In genomic region chr5:72666428-72666827, GRCm38 (mm10) we compare ENCODE assay signal across 38 mouse cellular contexts. TPM values are rescaled to one million over a fixed set of nuclear protein-coding genes. Genes with fewer than 3 reads are reported as not detected.
DNase-seq lines count a peak whose midpoint lies in the region; ATAC-seq lines count a peak whose summit lies in the region.
"Had no signal": no experiment of that assay in that cellular context is flagged by ENCODE, and none has a peak within 500 bp of the region (broad histone marks: within the 10 kb centered on the region; RNA-seq: fewer than 3 reads in every experiment).

No protein-coding gene starts in this region.

- no peaks in the 10 kb centered on the region for H3K27me3 ChIP-seq in forebrain, embryonic 16.5 days (replicated peaks; ENCODE audit: control insufficient read depth, insufficient read depth, low read length)
- H3K27me3 ChIP-seq in forebrain, embryonic 14.5 days (replicated peaks; ENCODE audit: control insufficient read depth, insufficient read depth, low read length): no peaks in the 10 kb centered on the region
- H3K27me3 ChIP-seq in neural tube, embryonic 11.5 days (ENCODE audit: control insufficient read depth, insufficient read depth, low read length): no peaks in the 10 kb centered on the region
- H3K27me3 ChIP-seq in midbrain, embryonic 15.5 days (replicated peaks): no peaks in the 10 kb centered on the region
- H3K27me3 ChIP-seq in neural tube, embryonic 14.5 days (ENCODE audit: control insufficient read depth, insufficient read depth, low read length): no peaks in the 10 kb centered on the region
- H3K27me3 ChIP-seq: embryonic facial prominence, embryonic 15.5 days; forebrain, embryonic 12.5 days; limb, embryonic 15.5 days; liver, embryonic 13.5 days had no signal

- WGBS in forebrain, embryonic 16.5 days: 69% methylated on average over 7 of the region's 7 CpGs
- 62% methylated on average over 7 of the region's 7 CpGs for WGBS in forebrain, embryonic 14.5 days
- WGBS in neural tube, embryonic 11.5 days: 79% methylated on average over 7 of the region's 7 CpGs
- WGBS in midbrain, embryonic 15.5 days: 68% methylated on average over 7 of the region's 7 CpGs
- WGBS in neural tube, embryonic 14.5 days: 50% methylated on average over 7 of the region's 7 CpGs

- DNase-seq in forebrain, embryonic 14.5 days (ENCODE audit: low spot score): no peak
- no peak for DNase-seq in neural tube, embryonic 11.5 days (ENCODE audit: low spot score)
- no peak for DNase-seq in neural tube, embryonic 10.5 days (ENCODE audit: extremely low spot score, low spot score)
- DNase-seq in adrenal gland, postnatal 10 days: no peak
- DNase-seq in cerebellum, adult 9-11 months: no peak
- DNase-seq: adrenal gland, postnatal 25 days; cerebellum, adult 18-20 months; cerebellum, postnatal 14 days; gastrocnemius, postnatal 10 days; heart, postnatal 10 days; kidney, adult 9 months; kidney, postnatal 10 days; layer of hippocampus, adult 9-11 months; liver, embryonic 13.5 days; lung, adult 18-20 months; lung, postnatal 4 days; right cerebral cortex, adult 18-20 months; spleen, adult 18-20 months; thymus, adult 18-20 months; thymus, postnatal 25 days had no signal

- no peak overlapping the region for H3K4me2 ChIP-seq in forebrain, embryonic 16.5 days (ENCODE audit: low read length)
- H3K4me2 ChIP-seq in forebrain, embryonic 14.5 days (ENCODE audit: low read length): no peak overlapping the region
- H3K4me2 ChIP-seq in neural tube, embryonic 11.5 days (ENCODE audit: low read depth): no peak overlapping the region
- H3K4me2 ChIP-seq in midbrain, embryonic 15.5 days: no peak overlapping the region
- no peak overlapping the region for H3K4me2 ChIP-seq in neural tube, embryonic 14.5 days (ENCODE audit: low read depth, low read length)
- H3K4me2 ChIP-seq: embryonic facial prominence, embryonic 15.5 days; forebrain, embryonic 12.5 days; heart, embryonic 13.5 days; limb, embryonic 15.5 days; liver, embryonic 13.5 days had no signal

- peak; percentile 53; the same call in 1 of the 2 replicates for ATAC-seq in forebrain, embryonic 16.5 days
- ATAC-seq in forebrain, embryonic 14.5 days: no peak
- peak; percentile 35; the same call in 1 of the 2 replicates for ATAC-seq in neural tube, embryonic 11.5 days (ENCODE audit: insufficient read depth, low FRiP score, low TSS enrichment)
- peak; percentile 85 for ATAC-seq in midbrain, embryonic 15.5 days (replicated peaks)
- ATAC-seq in neural tube, embryonic 14.5 days (ENCODE audit: low read depth): peak; percentile 87
- ATAC-seq: intestine, postnatal 0 days; lung, postnatal 0 days had no signal

- no peak overlapping the region for H3K4me3 ChIP-seq in forebrain, embryonic 16.5 days (replicated peaks; ENCODE audit: low read length)
- no peak overlapping the region for H3K4me3 ChIP-seq in forebrain, embryonic 14.5 days (ENCODE audit: low read depth, low read length)
- no peak overlapping the region for H3K4me3 ChIP-seq in neural tube, embryonic 11.5 days (ENCODE audit: low read depth, low read length)
- H3K4me3 ChIP-seq in midbrain, embryonic 15.5 days: no peak overlapping the region
- no peak overlapping the region for H3K4me3 ChIP-seq in neural tube, embryonic 14.5 days (ENCODE audit: low read depth, low read length)
- H3K4me3 ChIP-seq: embryonic facial prominence, embryonic 10.5 days; embryonic facial prominence, embryonic 15.5 days; forebrain, embryonic 12.5 days; heart, embryonic 13.5 days; limb, embryonic 10.5 days; limb, embryonic 15.5 days; liver, embryonic 13.5 days; megakaryocyte, embryonic 14.5 days had no signal

- H3K36me3 ChIP-seq in forebrain, embryonic 16.5 days (ENCODE audit: control insufficient read depth, insufficient read depth): no peaks in the 10 kb centered on the region
- H3K36me3 ChIP-seq in forebrain, embryonic 14.5 days (ENCODE audit: control insufficient read depth, insufficient read depth, low read length): no peaks in the 10 kb centered on the region
- no peaks in the 10 kb centered on the region for H3K36me3 ChIP-seq in neural tube, embryonic 11.5 days (ENCODE audit: control insufficient read depth, insufficient read depth, low read length)
- no peaks in the 10 kb centered on the region for H3K36me3 ChIP-seq in midbrain, embryonic 15.5 days (replicated peaks)
- H3K36me3 ChIP-seq in neural tube, embryonic 14.5 days (ENCODE audit: control insufficient read depth, insufficient read depth, low read length): no peaks in the 10 kb centered on the region
- H3K36me3 ChIP-seq: embryonic facial prominence, embryonic 10.5 days; embryonic facial prominence, embryonic 15.5 days; forebrain, embryonic 12.5 days; G1E; heart, embryonic 13.5 days; limb, embryonic 10.5 days; limb, embryonic 15.5 days; liver, embryonic 13.5 days had no signal

- H3K27ac ChIP-seq in forebrain, embryonic 16.5 days (ENCODE audit: low read length): no peak overlapping the region
- H3K27ac ChIP-seq in forebrain, embryonic 14.5 days (ENCODE audit: low read depth, low read length): no peak overlapping the region
- H3K27ac ChIP-seq in neural tube, embryonic 11.5 days (ENCODE audit: low read depth, low read length): no peak overlapping the region
- H3K27ac ChIP-seq in midbrain, embryonic 15.5 days: no peak overlapping the region
- no peak overlapping the region for H3K27ac ChIP-seq in neural tube, embryonic 14.5 days (ENCODE audit: low read depth, low read length)
- H3K27ac ChIP-seq: embryonic facial prominence, embryonic 10.5 days; embryonic facial prominence, embryonic 15.5 days; forebrain, embryonic 12.5 days; heart, embryonic 13.5 days; limb, embryonic 10.5 days; limb, embryonic 15.5 days; liver, embryonic 13.5 days; stomach, postnatal 0 days had no signal

- no peak overlapping the region for H3K9ac ChIP-seq in forebrain, embryonic 16.5 days (replicated peaks; ENCODE audit: low read depth, low read length)
- no peak overlapping the region for H3K9ac ChIP-seq in forebrain, embryonic 14.5 days (ENCODE audit: low read length)
- no peak overlapping the region for H3K9ac ChIP-seq in neural tube, embryonic 11.5 days (ENCODE audit: low read length)
- H3K9ac ChIP-seq in midbrain, embryonic 15.5 days: no peak overlapping the region
- H3K9ac ChIP-seq in neural tube, embryonic 14.5 days (replicated peaks; ENCODE audit: low read depth, low read length): no peak overlapping the region
- H3K9ac ChIP-seq: embryonic facial prominence, embryonic 15.5 days; forebrain, embryonic 12.5 days; heart, embryonic 13.5 days; limb, embryonic 15.5 days; liver, embryonic 13.5 days had no signal

- no peaks in the 10 kb centered on the region for H3K9me3 ChIP-seq in forebrain, embryonic 16.5 days (ENCODE audit: control insufficient read depth, low read length)
- H3K9me3 ChIP-seq in forebrain, embryonic 14.5 days (replicated peaks; ENCODE audit: control insufficient read depth, low read length): no peaks in the 10 kb centered on the region
- no peaks in the 10 kb centered on the region for H3K9me3 ChIP-seq in neural tube, embryonic 11.5 days (ENCODE audit: control insufficient read depth, low read length)
- H3K9me3 ChIP-seq in midbrain, embryonic 15.5 days: no peaks in the 10 kb centered on the region
- no peaks in the 10 kb centered on the region for H3K9me3 ChIP-seq in neural tube, embryonic 14.5 days (ENCODE audit: control insufficient read depth, low read length)
- H3K9me3 ChIP-seq: embryonic facial prominence, embryonic 10.5 days; embryonic facial prominence, embryonic 15.5 days; forebrain, embryonic 12.5 days; G1E; heart, embryonic 13.5 days; limb, embryonic 10.5 days; limb, embryonic 15.5 days; liver, embryonic 13.5 days; megakaryocyte, embryonic 14.5 days had no signal

- H3K4me1 ChIP-seq in forebrain, embryonic 16.5 days (replicated peaks; ENCODE audit: control insufficient read depth, insufficient read depth, low read length): peaks cover 6% of the 10 kb centered on the region; the same call in 1 of the 2 replicates
- peaks cover 3% of the 10 kb centered on the region; the same call in 1 of the 2 replicates for H3K4me1 ChIP-seq in forebrain, embryonic 14.5 days (ENCODE audit: control insufficient read depth, insufficient read depth, low read length)
- no peaks in the 10 kb centered on the region for H3K4me1 ChIP-seq in neural tube, embryonic 11.5 days (ENCODE audit: control insufficient read depth, insufficient read depth, low read length)
- peaks cover 4% of the 10 kb centered on the region for H3K4me1 ChIP-seq in midbrain, embryonic 15.5 days
- H3K4me1 ChIP-seq in neural tube, embryonic 14.5 days (ENCODE audit: control insufficient read depth, insufficient read depth, low read length): no peaks in the 10 kb centered on the region
- H3K4me1 ChIP-seq: embryonic facial prominence, embryonic 10.5 days; embryonic facial prominence, embryonic 15.5 days; limb, embryonic 10.5 days; limb, embryonic 15.5 days; megakaryocyte, embryonic 14.5 days had no signal

RNA-seq across cellular contexts. Expression of gene Nipal1, which starts 18.8 kb away (rescaled TPM):
- polyA plus RNA-seq in forebrain, embryonic 16.5 days (2015; fragmentation: Nextera tagmentation; extraction: Ambion mirVana): 0.20 TPM in 1 of 2 replicates, not detected in the other
- 0.32 and 0.68 TPM in 2 replicates for polyA plus RNA-seq in forebrain, embryonic 14.5 days (2014; fragmentation: Nextera tagmentation; extraction: Ambion mirVana)
- polyA plus RNA-seq in neural tube, embryonic 11.5 days (2014; fragmentation: Nextera tagmentation; extraction: Ambion mirVana): 0.51 and 0.56 TPM in 2 replicates
- polyA plus RNA-seq in midbrain, embryonic 15.5 days (2015; fragmentation: Nextera tagmentation; extraction: Ambion mirVana): 0.93 and 1.6 TPM in 2 replicates
- polyA plus RNA-seq in neural tube, embryonic 14.5 days (2014; fragmentation: Nextera tagmentation; extraction: Ambion mirVana): 0.50 and 1.2 TPM in 2 replicates
- total RNA-seq in adrenal gland, postnatal 10 days (2021): 10 to 100 TPM in 1 of 2 experiments, 1 to 10 TPM in 1; 6.0 to 14.8 TPM
- total RNA-seq: heart, adult 8-10 months; heart, postnatal 10 days; left cerebral cortex, postnatal 10 days had no signal
- polyA plus RNA-seq: G1E had no signal

RNA-seq across cellular contexts. Expression of gene Cnga1, which starts 22.4 kb away (rescaled TPM):
- not detected in 2 replicates for polyA plus RNA-seq in forebrain, embryonic 16.5 days (2015; fragmentation: Nextera tagmentation; extraction: Ambion mirVana)
- not detected in 2 replicates for polyA plus RNA-seq in forebrain, embryonic 14.5 days (2014; fragmentation: Nextera tagmentation; extraction: Ambion mirVana)
- not detected in 2 replicates for polyA plus RNA-seq in neural tube, embryonic 11.5 days (2014; fragmentation: Nextera tagmentation; extraction: Ambion mirVana)
- not detected in 2 replicates for polyA plus RNA-seq in midbrain, embryonic 15.5 days (2015; fragmentation: Nextera tagmentation; extraction: Ambion mirVana)
- polyA plus RNA-seq in neural tube, embryonic 14.5 days (2014; fragmentation: Nextera tagmentation; extraction: Ambion mirVana): not detected in 2 replicates
- under 1 TPM in 1 of 2 experiments, not detected in 1; 0.15 TPM for total RNA-seq in adrenal gland, postnatal 10 days (2021)
- total RNA-seq: adrenal gland, postnatal 25 days; gastrocnemius, postnatal 10 days; heart, adult 8-10 months; heart, postnatal 10 days; left cerebral cortex, postnatal 10 days had no signal
- polyA plus RNA-seq: embryonic facial prominence, embryonic 10.5 days; embryonic facial prominence, embryonic 15.5 days; forebrain, embryonic 12.5 days; G1E; gonadal fat pad, adult 2 months; heart, embryonic 13.5 days; intestine, postnatal 0 days; large intestine, adult 2 months; limb, embryonic 10.5 days; limb, embryonic 15.5 days; liver, embryonic 13.5 days; lung, postnatal 0 days; stomach, postnatal 0 days had no signal
